Mouse (Mus musculus) v-Abl transformed pro-B cells (cell line): ENCODE measurements around the gene Rhox4b.
"Not testable (repeated sequence)": the region's sequence is repeated elsewhere in the genome, so short reads cannot be mapped to it uniquely, and the experiment has no call there.

ENCODE experiments used
- in situ Hi-C, 2 experiments: fragments of 400-800 bp; cut with MboI; formaldehyde crosslinking; loops; one replicate each; pipeline ENCODE4 v1.15.1; 2025; ENCODE audit not compliant: unreplicated experiment in 2 of 2

Rhox4b gene

GRCm38 (mm10) chrX:37432194-37432593, at the start of gene Rhox4b:
Gene Rhox4b (plus strand): TSS chrX:37432494.
- in situ Hi-C loops, result not testable (repeated sequence)

- in situ Hi-C loops, result not testable (repeated sequence)
Measured at GRCm38 (mm10) chrX:37390548-37390947, 41.7 kb upstream of the Rhox4b start, which contains the start of gene Rhox4a2. Gene Rhox4a2 (plus strand): TSS chrX:37390848.

GRCm38 (mm10) chrX:37411767-37412166, 20.5 kb upstream of the Rhox4b start, which contains the start of gene Rhox2b:
Gene Rhox2b (plus strand): TSS chrX:37412067.
- in situ Hi-C loops, result not testable (repeated sequence)

- in situ Hi-C loops, result not testable (repeated sequence)
Measured at GRCm38 (mm10) chrX:37453380-37453779, 21.1 kb downstream of the Rhox4b start, which contains the start of gene Rhox2c. Gene Rhox2c (plus strand): TSS chrX:37453680.

- in situ Hi-C loops, result not testable (repeated sequence)
Measured at GRCm38 (mm10) chrX:37458285-37458684, 26.0 kb downstream of the Rhox4b start, which contains the start of gene Rhox3c. Gene Rhox3c (plus strand): TSS chrX:37458585.

- in situ Hi-C loops, result not testable (repeated sequence)
Measured at GRCm38 (mm10) chrX:37480037-37480436, 47.7 kb downstream of the Rhox4b start, which contains the start of gene Rhox4c. Gene Rhox4c (plus strand): TSS chrX:37480337.
